Mouse (Mus musculus) limb, embryonic 14.5 days (tissue): ENCODE data around the gene Abhd2. TPM values are rescaled to one million over a fixed set of nuclear protein-coding genes. Genes with fewer than 3 reads are reported as not detected.

Experiments
- ATAC-seq: fragments of 200-750 bp; cut with Nextera tagmentation; 2 replicates; pipeline ENCODE4 v1.8.0; 2017; ENCODE audit warnings: low read depth, moderate number of reproducible peaks, moderate TSS enrichment; ENCODE audit not compliant: low FRiP score
- DNase-seq: peaks from one replicate; pipeline ENCODE4 v3.0.0-alpha.2; 2015; ENCODE audit warnings: low spot score
- H3K27ac ChIP-seq: fragments of 300-500 bp; sonication (generic); replicated peaks from 2 replicates; pipeline ENCODE4 v1.5.1; 2014; ENCODE audit warnings: low read depth, mild to moderate bottlenecking, low read length, moderate library complexity, mixed read lengths
- H3K27me3 ChIP-seq: fragments of 300-500 bp; sonication (generic); 2 replicates; pipeline ENCODE4 v1.6.1; 2014; ENCODE audit warnings: low read length, mixed read lengths; ENCODE audit not compliant: control insufficient read depth, insufficient read depth
- H3K36me3 ChIP-seq: fragments of 300-500 bp; sonication (generic); 2 replicates; pipeline ENCODE4 v1.6.1; 2014; ENCODE audit warnings: mild to moderate bottlenecking, low read length, moderate library complexity, mixed read lengths; ENCODE audit not compliant: control insufficient read depth, insufficient read depth
- H3K4me1 ChIP-seq: fragments of 300-500 bp; sonication (generic); 2 replicates; pipeline ENCODE4 v1.6.1; 2014; ENCODE audit warnings: antibody characterized with exemption, low read length, mixed read lengths; ENCODE audit not compliant: control insufficient read depth, insufficient read depth
- H3K4me2 ChIP-seq: fragments of 300-500 bp; sonication (generic); replicated peaks from 2 replicates; pipeline ENCODE4 v1.6.1; 2014; ENCODE audit warnings: low read depth, mild to moderate bottlenecking, low read length, moderate library complexity; ENCODE audit not compliant: severe bottlenecking
- H3K4me3 ChIP-seq: fragments of 300-500 bp; sonication (generic); replicated peaks from 2 replicates; pipeline ENCODE4 v1.5.1; 2014; ENCODE audit warnings: low read length
- H3K9ac ChIP-seq: fragments of 300-500 bp; sonication (generic); 2 replicates; pipeline ENCODE4 v1.6.1; 2014; ENCODE audit warnings: mild to moderate bottlenecking, low read depth, low read length, moderate library complexity; ENCODE audit not compliant: severe bottlenecking
- H3K9me3 ChIP-seq: fragments of 300-500 bp; sonication (generic); 2 replicates; pipeline ENCODE4 v1.6.1; 2016; ENCODE audit warnings: low read length; ENCODE audit not compliant: control insufficient read depth
- POLR2A ChIP-seq: fragments of 200-500 bp; IDR thresholded peaks from 2 replicates; pipeline ENCODE4 v1.8.0; 2012; ENCODE audit warnings: inconsistent platforms, mild to moderate bottlenecking, moderate library complexity, borderline replicate concordance; ENCODE audit not compliant: insufficient read depth, insufficient read length; ENCODE audit errors: extremely low read depth
- WGBS: fragments of 180-500 bp; shearing (Covaris S2); extraction: QIAGEN DNeasy Blood & Tissue Kit; methylation state at CpG from one replicate; pipeline ENCODE4 v1.1.7; 2014; 5-methylcytosine and 5-hydroxymethylcytosine counted together
- polyA plus RNA-seq, 2 experiments: library from polyadenylated mRNA; depleted of rRNA in 1 of 2; stranded (reverse) in 1 of 2; unstranded in 1 of 2; fragments of >200 nt; fragmentation: Nextera tagmentation in 1 of 2; extraction: Ambion mirVana in 1 of 2; gene quantifications; 2 replicates each; pipeline versions ENCODE4 v1.2.1 to v1.2.3; 2012 to 2014

Gene Abhd2
- polyA plus RNA-seq, 2 experiments: 7.8 to 10.9 TPM

GRCm38 (mm10) chr7:79375594-79375993 is 102.6 kb downstream of the Abhd2 start:
- H3K27me3 ChIP-seq: no peaks in the 10 kb centered on the region
- no peak for TF ChIP-seq POLR2A
- ATAC-seq (no peak), DNase-seq (no peak)
- H3K4me1 ChIP-seq: peaks cover 3% of the 10 kb centered on the region; the same call in 1 of the 2 replicates
- no peak overlapping the region for H3K9ac ChIP-seq
- WGBS: 72% methylated on average over 5 of the region's 5 CpGs
- H3K27ac ChIP-seq: no peak overlapping the region
- H3K4me2 ChIP-seq: no peak overlapping the region
- H3K4me3 ChIP-seq: no peak overlapping the region
- H3K9me3 ChIP-seq: no peaks in the 10 kb centered on the region
- no peaks in the 10 kb centered on the region for H3K36me3 ChIP-seq

GRCm38 (mm10) chr7:79376516-79377275 is 103.7 kb downstream of the Abhd2 start:
- Histone ChIP-seq H3K4me3 (no peak overlapping the region), H3K9me3 (no peaks in the 10 kb centered on the region), H3K36me3 (no peaks in the 10 kb centered on the region), H3K4me2 (no peak overlapping the region), H3K27ac (no peak overlapping the region), H3K27me3 (no peaks in the 10 kb centered on the region), H3K9ac (no peak overlapping the region), H3K4me1 (no peaks in the 10 kb centered on the region)
- ATAC-seq: no peak
- TF ChIP-seq POLR2A: no peak
- 90% methylated on average over 10 of the region's 10 CpGs for whole genome bisulfite sequencing
- DNase-seq: no peak

- DNase-seq: no peak
- H3K27ac ChIP-seq: 0 out of 2 replicates have a peak within 1 kb of the TSS, but pooled peaks have one; percentile 33
- H3K36me3 ChIP-seq: no peaks in the 10 kb centered on the region
- H3K4me2 ChIP-seq: no peak within 1 kb of the TSS
- H3K27me3 ChIP-seq: no peaks in the 10 kb centered on the region
- no peak for ATAC-seq
- no peaks in the 10 kb centered on the region for H3K9me3 ChIP-seq
- TF ChIP-seq POLR2A: no peak
- peaks cover 7% of the 10 kb centered on the region; the same call in 1 of the 2 replicates for H3K4me1 ChIP-seq
- H3K9ac ChIP-seq: no peak within 1 kb of the TSS
- WGBS: 61% methylated on average over 16 of the region's 16 CpGs
- H3K4me3 ChIP-seq: no peak within 1 kb of the TSS
Observed at GRCm38 (mm10) chr7:79386422-79387133, 113.6 kb downstream of the Abhd2 start, which contains the start of gene Rlbp1. Gene Rlbp1 (minus strand): TSS chr7:79387048.

- Histone ChIP-seq H3K4me1 (peaks cover 8% of the 10 kb centered on the region; the same call in 1 of the 2 replicates), H3K9ac (no peak overlapping the region), H3K27ac (0 out of 2 replicates have a peak overlapping the region, but pooled peaks have one; percentile 33), H3K4me3 (no peak overlapping the region), H3K4me2 (no peak overlapping the region), H3K36me3 (no peaks in the 10 kb centered on the region), H3K27me3 (no peaks in the 10 kb centered on the region), H3K9me3 (no peaks in the 10 kb centered on the region)
- TF ChIP-seq POLR2A: no peak
- 75% methylated on average over 8 of the region's 8 CpGs for WGBS
- no peak for DNase-seq
- ATAC-seq: no peak
Observed at GRCm38 (mm10) chr7:79387140-79387539, 114.1 kb downstream of the Abhd2 start.

- no peaks in the 10 kb centered on the region for H3K9me3 ChIP-seq
- no peak overlapping the region for H3K27ac ChIP-seq
- no peaks in the 10 kb centered on the region for H3K36me3 ChIP-seq
- 39% methylated on average over 7 of the region's 7 CpGs for WGBS
- H3K4me1 ChIP-seq: peaks cover 15% of the 10 kb centered on the region; the same call in 1 of the 2 replicates
- H3K27me3 ChIP-seq: no peaks in the 10 kb centered on the region
- DNase-seq: no peak
- no peak overlapping the region for H3K9ac ChIP-seq
- no peak for TF ChIP-seq POLR2A
- H3K4me3 ChIP-seq: no peak overlapping the region
- no peak for ATAC-seq
- H3K4me2 ChIP-seq: 0 out of 2 replicates have a peak overlapping the region, but pooled peaks have one; percentile 5
Observed at GRCm38 (mm10) chr7:79387991-79388390, 115.0 kb downstream of the Abhd2 start.
